In the genomic region with DNA sequence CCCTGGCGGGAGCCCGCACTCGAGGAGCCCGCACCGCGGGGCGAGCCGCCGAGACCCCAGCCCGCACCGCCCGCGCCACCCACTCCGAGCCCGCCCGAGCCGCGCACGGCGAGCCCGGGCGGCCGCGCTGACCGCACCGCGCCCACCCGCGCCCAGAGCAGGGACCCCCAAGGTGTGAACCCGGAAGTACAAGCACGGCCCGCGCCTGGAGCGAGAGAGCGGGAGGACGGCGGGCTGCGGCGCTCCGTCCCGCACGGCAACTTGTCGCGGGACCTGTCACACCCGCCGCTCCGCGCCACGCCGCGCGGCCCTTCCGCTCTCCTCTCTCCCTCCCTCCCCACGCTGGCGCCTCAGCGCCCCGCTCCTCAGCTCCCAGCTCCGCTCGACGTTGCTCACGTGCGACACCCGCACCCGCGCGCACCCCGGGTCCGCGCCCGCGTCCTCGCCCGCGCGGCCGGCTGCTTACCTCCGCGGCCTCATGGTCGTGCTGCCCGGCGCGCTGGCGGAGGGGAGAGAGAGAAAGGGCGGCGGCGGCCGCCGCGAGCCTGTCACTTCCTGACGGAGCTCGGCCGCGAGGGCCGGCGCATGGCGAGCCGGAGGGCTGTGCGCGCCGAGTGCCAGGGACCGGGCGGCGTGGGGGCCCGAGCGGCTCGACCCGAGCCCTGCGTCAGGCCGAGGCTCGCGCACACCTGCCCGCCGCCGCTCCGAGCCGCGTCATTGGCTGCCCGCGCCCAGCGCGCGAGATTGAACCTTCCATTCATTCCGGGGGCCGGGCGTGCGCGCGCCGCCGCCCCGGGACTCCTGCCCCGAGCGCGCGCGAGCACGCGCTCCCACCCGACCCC, we compare ENCODE assay signal across 8 mouse cellular contexts. TPM values are rescaled to one million over a fixed set of nuclear protein-coding genes. Genes with fewer than 3 reads are reported as not detected.
DNase-seq lines count a peak whose midpoint lies in the region; ATAC-seq lines count a peak whose summit lies in the region.

Lin28b (minus strand) TSS at position 635 of the 842 bp plus-strand sequence.

- WGBS in heart, embryonic 13.5 days = under 1% methylated on average over 96 of the region's 139 CpGs
- WGBS in liver, embryonic 16.5 days (ENCODE audit: insufficient replicate concordance) = under 1% methylated on average over 109 of the region's 139 CpGs

- H3K4me2 ChIP-seq in heart, embryonic 13.5 days = peak within 1 kb of the TSS; percentile 99
- peak within 1 kb of the TSS; percentile 99 for H3K4me2 ChIP-seq in liver, embryonic 16.5 days (ENCODE audit: low read depth, low read length)

- H3K27ac ChIP-seq in heart, embryonic 13.5 days (replicated peaks) = no peak within 1 kb of the TSS
- H3K27ac ChIP-seq in liver, embryonic 16.5 days (ENCODE audit: low read length) = peak within 1 kb of the TSS; percentile 37

- H3K36me3 ChIP-seq in heart, embryonic 13.5 days = no peaks in the 10 kb centered on the region
- no peaks in the 10 kb centered on the region for H3K36me3 ChIP-seq in liver, embryonic 16.5 days (ENCODE audit: control insufficient read depth, insufficient read depth)

- peaks cover 28% of the 10 kb centered on the region for H3K27me3 ChIP-seq in heart, embryonic 13.5 days (replicated peaks)
- H3K27me3 ChIP-seq in liver, embryonic 16.5 days (ENCODE audit: control insufficient read depth, insufficient read depth, low read depth, low read length) = peaks cover 30% of the 10 kb centered on the region

- H3K4me1 ChIP-seq in heart, embryonic 13.5 days = 0 out of 2 replicates have a peak, but pooled peaks cover 3% of the 10 kb centered on the region
- peaks cover 5% of the 10 kb centered on the region for H3K4me1 ChIP-seq in liver, embryonic 16.5 days (ENCODE audit: control insufficient read depth, low read depth, low read length)

- DNase-seq in spleen, postnatal 10 days (ENCODE audit: low spot score in 2 of 2) = peak; percentile 26 to 31
- no peak for DNase-seq in spleen, postnatal 36 days (ENCODE audit: low spot score in 2 of 2)
- peak; percentile 90 for DNase-seq in embryo, embryonic 10 days (ENCODE audit: low spot score)
- DNase-seq in kidney, postnatal 4 days = peak; percentile 49 to 63
- DNase-seq in retina, embryonic 14.5 days (ENCODE audit: low spot score) = peak; percentile 79
- peak; percentile 3 to 13 for DNase-seq in urinary bladder, postnatal 36 days (ENCODE audit: low spot score in 2 of 2)

- no peaks in the 10 kb centered on the region for H3K9me3 ChIP-seq in heart, embryonic 13.5 days
- no peaks in the 10 kb centered on the region for H3K9me3 ChIP-seq in liver, embryonic 16.5 days (replicated peaks; ENCODE audit: control insufficient read depth, low read length)

- peak; percentile 63 for ATAC-seq in heart, embryonic 13.5 days (ENCODE audit: extremely low read depth, insufficient number of reproducible peaks, low FRiP score, low TSS enrichment)
- ATAC-seq in liver, embryonic 16.5 days (ENCODE audit: low read depth) = peak; percentile 92

- peak within 1 kb of the TSS; percentile 79 for H3K9ac ChIP-seq in heart, embryonic 13.5 days
- peak within 1 kb of the TSS; percentile 71 for H3K9ac ChIP-seq in liver, embryonic 16.5 days (ENCODE audit: low read depth, low read length)

- peak within 1 kb of the TSS; percentile 77 for H3K4me3 ChIP-seq in heart, embryonic 13.5 days
- peak within 1 kb of the TSS; percentile 78 for H3K4me3 ChIP-seq in liver, embryonic 16.5 days (ENCODE audit: low read depth, low read length)

RNA-seq across cellular contexts. Expression of gene Lin28b, which starts in this region (rescaled TPM):
- polyA plus RNA-seq in heart, embryonic 13.5 days (2015; fragmentation: Nextera tagmentation; extraction: Ambion mirVana) = 2.9 and 3.5 TPM in 2 replicates
- 4.4 and 4.9 TPM in 2 replicates for polyA plus RNA-seq in liver, embryonic 16.5 days (2015; fragmentation: Nextera tagmentation; extraction: Ambion mirVana)

Comparison
In these comparisons a context has a peak if more than half of its experiments do, and no peak if none do; other contexts are left out.
1. DNase-seq: peak in spleen, postnatal 10 days (2 of 2), embryo, embryonic 10 days (single experiment), kidney, postnatal 4 days (2 of 2), retina, embryonic 14.5 days (single experiment) and urinary bladder, postnatal 36 days (2 of 2); none in spleen, postnatal 36 days (0 of 2).